Mouse (Mus musculus) heart, embryonic 11.5 days (tissue): ENCODE data around the gene Hpse2. TPM values are rescaled to one million over a fixed set of nuclear protein-coding genes. Genes with fewer than 3 reads are reported as not detected.

Experiments
- ATAC-seq: fragments of 200-750 bp; cut with Nextera tagmentation; replicated peaks from 2 replicates; pipeline ENCODE4 v1.8.0; 2017; ENCODE audit warnings: moderate library complexity; ENCODE audit not compliant: insufficient number of reproducible peaks, low FRiP score, low TSS enrichment
- H3K27ac ChIP-seq: fragments of 300-500 bp; sonication (generic); 2 replicates; pipeline ENCODE4 v1.5.1; 2014; ENCODE audit warnings: mild to moderate bottlenecking, low read depth, low read length
- H3K27me3 ChIP-seq: fragments of 300-500 bp; sonication (generic); 2 replicates; pipeline ENCODE4 v1.6.1; 2014; ENCODE audit warnings: mild to moderate bottlenecking, low read length, mixed read lengths; ENCODE audit not compliant: control insufficient read depth, insufficient read depth
- H3K36me3 ChIP-seq: fragments of 300-500 bp; sonication (generic); 2 replicates; pipeline ENCODE4 v1.6.1; 2014; ENCODE audit warnings: mild to moderate bottlenecking, low read length, moderate library complexity, mixed read lengths; ENCODE audit not compliant: control insufficient read depth, insufficient read depth
- H3K4me1 ChIP-seq: fragments of 300-500 bp; sonication (generic); 2 replicates; pipeline ENCODE4 v1.6.1; 2014; ENCODE audit warnings: low read length; ENCODE audit not compliant: control insufficient read depth, insufficient read depth
- H3K4me2 ChIP-seq: fragments of 300-500 bp; sonication (generic); 2 replicates; pipeline ENCODE4 v1.6.1; 2014; ENCODE audit warnings: mild to moderate bottlenecking, moderate library complexity
- H3K4me3 ChIP-seq: fragments of 300-500 bp; sonication (generic); 2 replicates; pipeline ENCODE4 v1.5.1; 2014; ENCODE audit warnings: low read depth, low read length
- H3K9ac ChIP-seq: fragments of 300-500 bp; sonication (generic); 2 replicates; pipeline ENCODE4 v1.6.1; 2014; ENCODE audit warnings: mild to moderate bottlenecking, low read depth, low read length, moderate library complexity
- H3K9me3 ChIP-seq: fragments of 300-500 bp; sonication (generic); replicated peaks from 2 replicates; pipeline ENCODE4 v1.6.1; 2016; ENCODE audit warnings: low read length; ENCODE audit not compliant: control insufficient read depth
- WGBS: fragments of 180-500 bp; shearing (Covaris S2); extraction: QIAGEN DNeasy Blood & Tissue Kit; methylation state at CpG from one replicate; pipeline ENCODE4 v1.1.7; 2014; ENCODE audit not compliant: insufficient replicate concordance; 5-methylcytosine and 5-hydroxymethylcytosine counted together
- polyA plus RNA-seq: library from polyadenylated mRNA; unstranded; fragments of >200 nt; fragmentation: Nextera tagmentation; extraction: Ambion mirVana; gene quantifications from 2 replicates; pipeline ENCODE4 v1.2.1, GENCODE M21; 2014

The Hpse2 gene
- polyA plus RNA-seq, 1 experiment from 2014 or later = 0.27 TPM

DNA sequence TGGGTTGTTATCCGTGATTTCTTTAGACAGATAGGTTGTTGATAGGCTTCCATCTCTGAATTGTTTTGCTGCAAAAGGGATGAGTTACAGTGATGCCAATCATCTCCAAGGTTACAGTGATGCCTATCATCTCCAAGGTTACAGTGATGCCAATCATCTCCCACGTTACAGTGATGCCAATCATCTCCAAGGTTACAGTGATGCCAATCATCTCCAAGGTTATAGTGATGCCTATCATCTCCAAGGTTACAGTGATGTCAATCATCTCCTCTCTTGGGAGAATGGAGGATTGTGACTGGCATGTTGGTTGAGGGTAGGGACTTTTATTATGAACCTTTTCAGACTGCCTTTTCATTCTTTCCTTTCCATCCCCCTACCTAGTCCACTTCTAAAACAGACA is 570.4 kb downstream of the Hpse2 start:
- H3K4me3 ChIP-seq = no peak overlapping the region
- no peak overlapping the region for H3K9ac ChIP-seq
- no peak for ATAC-seq
- no peak overlapping the region for H3K4me2 ChIP-seq
- no peak overlapping the region for H3K27ac ChIP-seq
- 71% methylated on average over 2 of the region's 2 CpGs for WGBS
- H3K36me3 ChIP-seq = no peaks in the 10 kb centered on the region
- H3K9me3 ChIP-seq = no peaks in the 10 kb centered on the region
- no peaks in the 10 kb centered on the region for H3K27me3 ChIP-seq
- H3K4me1 ChIP-seq = no peaks in the 10 kb centered on the region

DNA sequence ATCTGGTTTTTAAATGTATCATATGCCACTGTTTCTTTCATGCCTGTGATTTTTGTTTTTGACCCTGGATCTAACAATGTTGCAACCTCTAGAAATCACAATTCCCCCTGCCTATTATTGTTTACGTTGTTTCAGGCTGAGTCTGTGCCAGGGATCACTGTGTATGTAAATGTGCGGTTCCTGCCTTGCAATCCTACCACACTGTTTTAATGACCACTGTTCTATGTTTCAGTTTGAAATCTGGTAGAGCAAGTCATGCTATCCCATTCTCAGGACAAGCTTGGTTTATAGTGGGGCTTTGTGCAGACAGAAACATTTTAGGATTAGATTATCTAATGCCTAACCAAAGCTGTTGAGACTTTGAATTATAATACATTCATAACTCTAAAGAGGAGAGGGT is 571.9 kb downstream of the Hpse2 start:
- 87% methylated on average over 2 of the region's 2 CpGs for WGBS
- no peaks in the 10 kb centered on the region for H3K9me3 ChIP-seq

DNA sequence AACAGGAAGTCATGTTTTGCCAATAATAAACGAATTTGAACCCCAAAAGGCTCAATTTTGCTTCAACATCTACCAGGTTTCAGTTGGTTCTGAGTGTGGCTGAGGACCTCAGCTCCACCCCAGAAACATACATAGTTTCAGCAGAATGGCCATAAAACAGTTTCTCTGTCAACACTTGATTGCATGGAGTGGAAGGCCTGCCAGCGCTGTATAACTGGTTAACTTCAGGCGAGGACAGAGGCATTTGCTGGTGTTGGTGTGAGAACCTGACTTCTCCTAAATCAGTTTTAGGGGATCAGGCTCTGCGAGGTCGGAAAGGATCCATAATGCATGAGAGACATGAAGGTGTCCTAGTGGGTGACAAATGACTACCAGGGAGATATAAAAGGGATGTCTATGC is 578.0 kb downstream of the Hpse2 start:
- no peak overlapping the region for H3K27ac ChIP-seq

More for the DNA sequence above, 571.9 kb downstream of the Hpse2 start:
- H3K4me3 ChIP-seq = no peak overlapping the region
- ATAC-seq = no peak
- no peak overlapping the region for H3K27ac ChIP-seq
- no peaks in the 10 kb centered on the region for H3K36me3 ChIP-seq
- H3K27me3 ChIP-seq = no peaks in the 10 kb centered on the region
- no peak overlapping the region for H3K9ac ChIP-seq
- H3K4me1 ChIP-seq = peaks cover 4% of the 10 kb centered on the region
- H3K4me2 ChIP-seq = no peak overlapping the region

DNA sequence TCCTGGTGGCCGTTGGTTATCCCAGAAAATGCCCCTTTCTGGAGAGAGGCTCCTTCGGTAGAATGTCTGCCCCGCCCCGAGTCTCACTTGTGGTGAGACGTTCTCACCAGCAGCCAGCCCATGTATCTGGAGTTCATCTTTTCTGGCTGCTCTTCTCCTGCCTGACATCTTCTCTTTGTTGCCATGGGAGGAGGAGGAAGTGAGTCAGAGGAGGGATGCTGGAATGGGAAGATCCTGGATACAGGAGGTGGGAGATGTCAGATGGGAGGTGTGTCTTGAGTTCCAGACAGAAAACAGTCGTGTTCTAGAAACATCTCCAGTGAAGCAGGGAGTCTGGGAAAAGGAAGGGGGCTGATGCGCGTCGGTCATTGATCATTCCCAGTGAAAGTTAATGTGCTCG is 578.7 kb downstream of the Hpse2 start:
- ATAC-seq = no peak
- no peak overlapping the region for H3K27ac ChIP-seq
- WGBS = 71% methylated on average over 10 of the region's 10 CpGs

More for the DNA sequence above, 578.0 kb downstream of the Hpse2 start:
- Histone ChIP-seq H3K36me3 (no peaks in the 10 kb centered on the region), H3K4me3 (no peak overlapping the region), H3K9me3 (no peaks in the 10 kb centered on the region), H3K4me2 (no peak overlapping the region), H3K4me1 (peaks cover 4% of the 10 kb centered on the region), H3K9ac (no peak overlapping the region), H3K27me3 (no peaks in the 10 kb centered on the region)
- whole genome bisulfite sequencing = 72% methylated on average over 5 of the region's 5 CpGs
- ATAC-seq = no peak

DNA sequence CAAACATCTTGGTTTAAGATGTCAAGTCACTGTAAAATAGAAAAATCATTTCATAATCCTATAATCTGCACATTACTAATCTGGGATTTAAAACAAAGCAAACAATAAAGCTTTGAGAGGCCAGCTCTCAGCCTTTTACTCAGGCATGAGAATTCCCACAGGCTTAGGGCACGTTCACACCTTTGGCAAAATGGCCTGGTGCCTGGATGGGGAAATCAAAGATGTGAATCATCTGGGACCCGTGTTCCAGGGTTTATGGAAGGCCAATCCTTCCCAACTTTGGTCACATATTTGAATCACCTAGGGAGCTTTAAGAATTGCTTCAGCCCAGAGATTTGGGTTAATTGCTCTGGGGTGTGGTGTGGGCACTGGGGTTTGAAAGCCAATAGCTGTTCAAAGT is 590.3 kb downstream of the Hpse2 start:
- Histone ChIP-seq H3K9me3 (no peaks in the 10 kb centered on the region), H3K9ac (no peak overlapping the region), H3K4me3 (no peak overlapping the region), H3K4me1 (peaks cover 3% of the 10 kb centered on the region; the same call in 1 of the 2 replicates), H3K27ac (no peak overlapping the region), H3K36me3 (no peaks in the 10 kb centered on the region), H3K4me2 (no peak overlapping the region), H3K27me3 (peaks cover 10% of the 10 kb centered on the region; the same call in 1 of the 2 replicates)
- 54% methylated on average over 2 of the region's 2 CpGs for WGBS
- ATAC-seq = no peak

More for the DNA sequence above, 578.7 kb downstream of the Hpse2 start:
- no peak overlapping the region for H3K9ac ChIP-seq
- H3K36me3 ChIP-seq = no peaks in the 10 kb centered on the region
- H3K4me1 ChIP-seq = peaks cover 4% of the 10 kb centered on the region
- H3K27me3 ChIP-seq = no peaks in the 10 kb centered on the region
- H3K4me3 ChIP-seq = no peak overlapping the region
- no peaks in the 10 kb centered on the region for H3K9me3 ChIP-seq
- no peak overlapping the region for H3K4me2 ChIP-seq

DNA sequence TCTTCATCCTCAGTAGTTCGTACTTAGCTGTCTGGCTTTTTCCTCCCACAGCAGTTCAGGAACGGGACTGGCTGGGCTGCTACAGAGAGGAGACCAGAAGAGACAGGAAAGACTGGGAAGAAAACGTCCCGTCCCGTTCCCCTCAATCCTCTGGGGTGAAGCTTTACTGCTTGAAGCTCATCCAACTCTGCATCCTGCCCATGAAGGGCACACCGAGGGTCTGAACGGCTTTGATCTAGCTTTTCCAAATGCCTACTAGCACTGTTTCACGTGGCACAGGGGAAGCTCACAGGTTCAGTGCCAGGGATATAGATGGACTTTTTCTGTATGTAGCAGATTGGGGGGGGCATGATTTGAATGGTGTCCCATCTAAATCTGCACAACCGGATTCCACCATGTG is 592.4 kb downstream of the Hpse2 start:
- WGBS = 35% methylated on average over 9 of the region's 9 CpGs
- H3K4me1 ChIP-seq = peaks cover 3% of the 10 kb centered on the region; the same call in 1 of the 2 replicates
- peak overlapping the region; percentile 82 for H3K4me2 ChIP-seq
- no peaks in the 10 kb centered on the region for H3K9me3 ChIP-seq
- H3K27me3 ChIP-seq = peaks cover 10% of the 10 kb centered on the region; the same call in 1 of the 2 replicates
- peak overlapping the region; percentile 44 for H3K4me3 ChIP-seq
- no peak for ATAC-seq
- no peak overlapping the region for H3K27ac ChIP-seq
- H3K36me3 ChIP-seq = no peaks in the 10 kb centered on the region
- H3K9ac ChIP-seq = no peak overlapping the region

DNA sequence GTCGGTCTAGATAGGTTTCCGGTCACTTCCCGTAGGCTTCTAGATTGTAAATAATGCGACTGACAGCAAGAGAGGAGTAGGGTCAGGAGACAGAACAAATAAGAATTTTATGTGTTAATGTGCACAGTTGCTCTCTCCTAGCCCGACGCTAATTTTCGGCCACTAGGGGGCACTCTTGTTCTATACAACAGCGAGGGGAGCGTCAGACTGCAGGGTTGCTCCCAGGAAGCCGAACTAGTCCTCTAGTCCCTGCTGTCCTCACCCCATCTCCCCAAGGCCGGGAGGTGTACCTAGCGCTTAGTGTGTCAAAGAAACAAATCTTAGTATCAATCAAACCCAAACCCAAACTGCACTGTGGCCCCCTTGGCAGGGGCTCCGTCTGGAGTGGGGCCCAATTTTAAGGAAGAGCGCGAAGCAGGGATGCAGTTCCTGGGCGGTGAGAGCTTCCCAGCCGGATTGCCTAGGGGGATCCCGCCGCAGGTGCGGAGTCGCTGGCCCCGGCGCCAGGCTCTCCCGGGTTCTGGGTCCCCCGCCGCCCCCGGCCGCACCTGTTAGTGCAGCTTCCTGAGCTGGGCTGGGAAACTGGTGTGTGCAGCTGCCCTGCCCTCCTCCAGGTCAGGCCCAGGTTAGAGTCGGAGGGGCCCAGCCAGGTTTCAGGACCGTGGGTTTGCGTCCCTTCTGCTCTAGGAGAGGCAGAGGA is 593.1 kb downstream of the Hpse2 start:
- no peak overlapping the region for H3K27ac ChIP-seq
- H3K4me2 ChIP-seq = peak overlapping the region; percentile 82
- no peak overlapping the region; the same call in 1 of the 2 replicates for H3K9ac ChIP-seq
- 1% methylated on average over 31 of the region's 31 CpGs for WGBS
- peaks cover 10% of the 10 kb centered on the region; the same call in 1 of the 2 replicates for H3K27me3 ChIP-seq
- H3K9me3 ChIP-seq = no peaks in the 10 kb centered on the region
- peak; percentile 67 for ATAC-seq
- no peaks in the 10 kb centered on the region for H3K36me3 ChIP-seq
- peak overlapping the region; percentile 44 for H3K4me3 ChIP-seq
- peaks cover 3% of the 10 kb centered on the region; the same call in 1 of the 2 replicates for H3K4me1 ChIP-seq

DNA sequence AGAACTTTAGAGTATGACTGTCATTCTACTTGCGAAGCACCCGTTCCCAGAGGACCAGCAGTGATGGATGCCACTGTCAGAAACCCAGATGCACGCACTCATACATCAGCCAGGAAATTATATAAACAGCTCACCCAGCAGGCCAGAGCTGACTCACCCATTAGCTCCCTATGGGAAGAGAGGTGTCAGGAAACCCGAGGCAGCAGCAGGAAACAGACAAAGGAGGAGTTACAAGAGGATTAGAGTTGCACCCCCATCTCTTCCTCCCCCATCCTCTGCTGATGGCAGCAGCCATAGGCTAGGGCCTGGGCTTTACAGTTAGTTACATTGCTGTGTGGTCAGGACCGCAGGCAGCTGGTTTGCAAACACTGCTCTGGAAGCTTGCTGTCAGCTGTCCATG is 599.8 kb downstream of the Hpse2 start:
- H3K27ac ChIP-seq = no peak overlapping the region
- 0 out of 2 replicates have a peak overlapping the region, but pooled peaks have one; percentile 28 for H3K9ac ChIP-seq
- no peaks in the 10 kb centered on the region for H3K9me3 ChIP-seq
- H3K4me2 ChIP-seq = no peak overlapping the region
- no peaks in the 10 kb centered on the region for H3K36me3 ChIP-seq
- H3K4me1 ChIP-seq = no peaks in the 10 kb centered on the region; the same call in 1 of the 2 replicates
- H3K4me3 ChIP-seq = no peak overlapping the region
- peaks cover 12% of the 10 kb centered on the region; the same call in 1 of the 2 replicates for H3K27me3 ChIP-seq
- 31% methylated on average over 5 of the region's 5 CpGs for WGBS
- no peak for ATAC-seq
